Mouse (Mus musculus): Measurements from ENCODE around the gene Gm29564. TPM values are rescaled to one million over a fixed set of nuclear protein-coding genes. Genes with fewer than 3 reads are reported as not detected.
"Not testable (repeated sequence)": the region's sequence is repeated elsewhere in the genome, so short reads cannot be mapped to it uniquely, and the experiment has no call there.

Gene Gm29564
- not detected in 2 replicates for polyA plus RNA-seq (2016; fragmentation: Nextera tagmentation; extraction: Ambion mirVana)

GRCm38 (mm10) chrY:78212693-78213092, at the start of gene Gm29564:
Gm29564 (plus strand) TSS chrY:78212993.
- H3K27ac ChIP-seq; H3K4me3 ChIP-seq; H3K9ac ChIP-seq; ATAC-seq (ENCODE audit: low FRiP score, low read depth); H3K4me1 ChIP-seq; H3K4me2 ChIP-seq (replicated peaks); H3K27me3 ChIP-seq (replicated peaks); H3K36me3 ChIP-seq; H3K9me3 ChIP-seq: not testable (repeated sequence)
- WGBS: no CpG with 5 or more reads among the region's 6 CpGs

Other genes starting within 250 kb of the Gm29564 start
- gene Gm20867, start 249.8 kb upstream of the Gm29564 start, polyA plus RNA-seq (2016; fragmentation: Nextera tagmentation; extraction: Ambion mirVana): not detected in 2 replicates

Data from neural tube, embryonic 12.5 days (tissue).